Mouse (Mus musculus) stomach, postnatal 0 days (tissue): ENCODE measurements around the gene Gtpbp3. TPM values are rescaled to one million over a fixed set of nuclear protein-coding genes. Genes with fewer than 3 reads are reported as not detected.
"Not testable (repeated sequence)": the region's sequence is repeated elsewhere in the genome, so short reads cannot be mapped to it uniquely, and the experiment has no call there.

ENCODE experiments used
- ATAC-seq: fragments of 200-750 bp; cut with Nextera tagmentation; 2 replicates; pipeline ENCODE4 v1.8.0; 2017; ENCODE audit not compliant: low FRiP score, low TSS enrichment
- DNase-seq: peaks from one replicate; pipeline ENCODE4 v3.0.0-alpha.2; 2016; ENCODE audit warnings: low spot score
- H3K27ac ChIP-seq: fragments of 300-500 bp; sonication (generic); replicated peaks from 2 replicates; pipeline ENCODE4 v1.5.1; 2014; ENCODE audit warnings: mild to moderate bottlenecking, control low read depth
- H3K27me3 ChIP-seq: fragments of 300-500 bp; sonication (generic); 2 replicates; pipeline ENCODE4 v1.6.1; 2014; ENCODE audit warnings: low read length; ENCODE audit not compliant: control insufficient read depth, insufficient read depth
- H3K36me3 ChIP-seq: fragments of 300-500 bp; sonication (generic); 2 replicates; pipeline ENCODE4 v1.6.1; 2014; ENCODE audit warnings: low read length, mixed read lengths; ENCODE audit not compliant: control insufficient read depth, insufficient read depth
- H3K4me1 ChIP-seq: fragments of 300-500 bp; sonication (generic); replicated peaks from 2 replicates; pipeline ENCODE4 v1.6.1; 2014; ENCODE audit warnings: antibody characterized with exemption; ENCODE audit not compliant: control insufficient read depth, insufficient read depth
- H3K4me2 ChIP-seq: fragments of 300-500 bp; sonication (generic); replicated peaks from 2 replicates; pipeline ENCODE4 v1.6.1; 2014; ENCODE audit warnings: low read depth, mild to moderate bottlenecking, control low read depth, moderate library complexity
- H3K4me3 ChIP-seq: fragments of 300-500 bp; sonication (generic); 2 replicates; pipeline ENCODE4 v1.5.1; 2014; ENCODE audit warnings: low read depth, low read length, control low read depth
- H3K9ac ChIP-seq: fragments of 300-500 bp; sonication (generic); 2 replicates; pipeline ENCODE4 v1.6.1; 2014; ENCODE audit warnings: mild to moderate bottlenecking, low read length, control low read depth, mixed read lengths
- H3K9me3 ChIP-seq: fragments of 300-500 bp; sonication (generic); 2 replicates; pipeline ENCODE4 v1.6.1; 2016; ENCODE audit warnings: low read length; ENCODE audit not compliant: control insufficient read depth
- CTCF ChIP-seq: IDR thresholded peaks from 2 replicates; pipeline ENCODE4 v1.5.1; 2016; ENCODE audit warnings: antibody characterized with exemption, low read depth, mild to moderate bottlenecking, moderate library complexity
- EP300 ChIP-seq: optimal IDR thresholded peaks from 2 replicates; pipeline ENCODE3; 2016; ENCODE audit warnings: antibody characterized with exemption
- WGBS: fragments of 180-500 bp; shearing (Covaris S2); extraction: QIAGEN DNeasy Blood & Tissue Kit; methylation state at CpG from one replicate; pipeline ENCODE4 v1.1.7; 2014; 5-methylcytosine and 5-hydroxymethylcytosine counted together
- polyA plus RNA-seq: library from polyadenylated mRNA; unstranded; fragments of >200 nt; fragmentation: Nextera tagmentation; extraction: Ambion mirVana; gene quantifications from 2 replicates; pipeline ENCODE4 v1.2.1, GENCODE M21; 2015

Gene Gtpbp3
- polyA plus RNA-seq, 1 experiment from 2014 or later: 7.2 TPM

- Histone ChIP-seq H3K4me2 (no peak overlapping the region), H3K9ac (no peak overlapping the region), H3K4me1 (0 out of 2 replicates have a peak, but pooled peaks cover 2% of the 10 kb centered on the region), H3K4me3 (no peak overlapping the region), H3K9me3 (no peaks in the 10 kb centered on the region), H3K36me3 (no peaks in the 10 kb centered on the region), H3K27ac (peak overlapping the region; percentile 61; the same call in 1 of the 2 replicates), H3K27me3 (no peaks in the 10 kb centered on the region)
- TF ChIP-seq EP300 (no peak), CTCF (no peak)
- DNase-seq (no peak), ATAC-seq (no peak)
- WGBS: 26% methylated on average over 6 of the region's 6 CpGs
Measured at GRCm38 (mm10) chr8:71526272-71526671, 38.4 kb downstream of the Gtpbp3 start.

GRCm38 (mm10) chr8:71527162-71527870 lies 39.4 kb downstream of the Gtpbp3 start:
- DNase-seq (no peak), ATAC-seq (no peak)
- Histone ChIP-seq H3K36me3 (no peaks in the 10 kb centered on the region), H3K27ac (peak overlapping the region; percentile 61; the same call in 1 of the 2 replicates), H3K4me1 (0 out of 2 replicates have a peak, but pooled peaks cover 2% of the 10 kb centered on the region), H3K9me3 (no peaks in the 10 kb centered on the region), H3K27me3 (no peaks in the 10 kb centered on the region), H3K4me3 (no peak overlapping the region), H3K9ac (no peak overlapping the region), H3K4me2 (no peak overlapping the region)
- 55% methylated on average over 3 of the region's 3 CpGs for WGBS
- TF ChIP-seq CTCF (no peak), EP300 (no peak)

GRCm38 (mm10) chr8:71528362-71529073 lies 40.6 kb downstream of the Gtpbp3 start:
- Histone ChIP-seq H3K4me2 (no peak overlapping the region), H3K36me3 (no peaks in the 10 kb centered on the region), H3K9me3 (no peaks in the 10 kb centered on the region), H3K4me3 (no peak overlapping the region), H3K27me3 (no peaks in the 10 kb centered on the region), H3K4me1 (0 out of 2 replicates have a peak, but pooled peaks cover 2% of the 10 kb centered on the region), H3K27ac (peak overlapping the region; percentile 76), H3K9ac (no peak overlapping the region)
- WGBS: 76% methylated on average over 11 of the region's 11 CpGs
- DNase-seq (no peak), ATAC-seq (no peak)
- TF ChIP-seq CTCF: no peak
- TF ChIP-seq EP300: no peak

- not testable (repeated sequence) for ATAC-seq, DNase-seq, H3K27me3 ChIP-seq
Measured at GRCm38 (mm10) chr8:71530735-71531467, 43.0 kb downstream of the Gtpbp3 start.

GRCm38 (mm10) chr8:71534263-71534810 lies 46.4 kb downstream of the Gtpbp3 start:
- no peaks in the 10 kb centered on the region for H3K9me3 ChIP-seq
- no peak overlapping the region for H3K9ac ChIP-seq
- H3K27me3 ChIP-seq: no peaks in the 10 kb centered on the region
- ATAC-seq (no peak), DNase-seq (no peak)
- no peak overlapping the region for H3K4me2 ChIP-seq
- 38% methylated on average over 3 of the region's 3 CpGs for WGBS
- no peak overlapping the region for H3K27ac ChIP-seq
- H3K4me3 ChIP-seq: no peak overlapping the region
- H3K36me3 ChIP-seq: no peaks in the 10 kb centered on the region
- H3K4me1 ChIP-seq: no peaks in the 10 kb centered on the region; the same call in 1 of the 2 replicates
- TF ChIP-seq EP300: no peak
- peak; percentile 44 for TF ChIP-seq CTCF

More at GRCm38 (mm10) chr8:71530735-71531467, 43.0 kb downstream of the Gtpbp3 start:
- TF ChIP-seq CTCF: peak; percentile 66
- H3K36me3 ChIP-seq, H3K27ac ChIP-seq, H3K9me3 ChIP-seq, H3K4me2 ChIP-seq, H3K4me3 ChIP-seq, H3K4me1 ChIP-seq: not testable (repeated sequence)
- H3K9ac ChIP-seq: 0 out of 2 replicates have a peak overlapping the region, but pooled peaks have one; percentile 8
- WGBS: 70% methylated on average over 5 of the region's 12 CpGs
